Mouse (Mus musculus): Measurements from ENCODE around the gene Coro1c. TPM values are rescaled to one million over a fixed set of nuclear protein-coding genes. Genes with fewer than 3 reads are reported as not detected.

Coro1c gene
- 12.6 and 19.9 TPM in 2 replicates for polyA plus RNA-seq (2012; ENCODE audit: insufficient read depth, insufficient read length, missing spikeins)

DNA sequence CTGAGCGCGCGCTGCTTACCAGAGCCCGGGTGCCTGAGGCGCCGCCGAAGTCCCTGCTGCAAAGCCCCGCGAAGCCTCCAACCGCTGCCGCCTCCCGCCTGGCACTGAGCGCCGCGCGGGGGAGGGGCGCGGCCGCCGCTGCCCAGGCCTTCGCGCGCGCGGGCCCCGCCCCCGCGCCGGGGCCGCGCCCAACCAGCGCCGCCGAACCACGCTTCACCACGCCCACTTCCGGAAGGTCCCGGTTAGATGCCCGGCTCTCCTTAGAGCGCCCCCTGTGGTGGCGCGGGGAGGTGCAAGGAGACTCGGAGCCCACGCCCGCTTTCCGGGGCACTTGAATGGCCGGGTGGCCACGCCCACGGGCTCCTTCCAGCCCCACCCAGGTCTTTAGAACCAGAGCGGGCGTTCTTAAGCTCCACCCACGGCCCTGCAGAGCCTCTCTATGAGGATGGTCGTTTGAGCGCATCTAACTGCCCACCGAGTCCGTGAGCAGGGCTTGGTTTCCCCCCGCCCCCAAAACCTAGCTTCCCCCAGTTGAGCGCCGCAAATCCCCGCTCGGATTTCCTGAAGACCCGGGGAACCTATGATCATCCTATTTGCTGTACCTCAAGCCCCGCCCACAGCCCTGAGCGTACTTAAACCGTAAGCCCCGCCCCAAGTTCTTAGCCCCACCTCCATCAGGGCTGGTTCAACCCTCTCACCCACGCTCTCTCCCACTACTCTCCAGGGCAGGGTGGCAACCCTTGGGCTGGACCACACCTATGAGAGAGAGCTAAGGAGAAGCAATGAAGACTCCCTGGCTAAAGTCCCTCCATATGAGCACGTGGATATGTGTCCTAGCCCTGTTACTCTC, at the start of gene Coro1c:
TSS of gene Coro1c (minus strand) at position 167 of the 850 bp plus-strand sequence.
- Histone ChIP-seq H3K4me1 (ENCODE audit: control insufficient read depth, insufficient read depth, insufficient read length, low read length) (no peaks in the 10 kb centered on the region), H3K27ac (replicated peaks; ENCODE audit: low read depth, low read length) (peak within 1 kb of the TSS; percentile 81), H3K4me3 (ENCODE audit: insufficient read depth, low read depth, low read length) (peak within 1 kb of the TSS; percentile 79)

GRCm38 (mm10) chr5:113956510-113956909, 48.0 kb upstream of the Coro1c start:
- no peak overlapping the region for H3K4me3 ChIP-seq (ENCODE audit: insufficient read depth, low read depth, low read length)
- no peaks in the 10 kb centered on the region for H3K4me1 ChIP-seq (ENCODE audit: control insufficient read depth, insufficient read depth, insufficient read length, low read length)
- no peak overlapping the region for H3K27ac ChIP-seq (replicated peaks; ENCODE audit: low read depth, low read length)

DNA sequence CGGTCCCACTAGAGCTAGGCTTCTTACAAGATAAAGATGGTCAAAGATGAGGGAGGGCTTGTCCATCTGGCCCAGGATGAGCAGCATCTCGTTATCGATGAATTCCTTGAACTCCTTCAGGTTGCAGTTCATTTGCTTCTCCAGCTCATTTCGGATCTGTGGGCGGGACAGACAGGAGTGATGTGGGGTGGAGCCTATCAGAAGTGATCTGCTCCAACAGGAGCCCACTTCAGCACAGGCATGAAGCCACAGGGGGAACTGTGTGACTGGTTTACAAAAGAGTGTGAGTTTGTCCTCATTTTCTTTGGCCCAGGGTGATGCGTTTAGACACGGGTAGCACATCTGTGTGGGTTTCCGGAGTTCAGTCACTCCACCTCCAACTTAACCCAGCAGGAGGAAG, 47.1 kb upstream of the Coro1c start:
- Histone ChIP-seq H3K27ac (replicated peaks; ENCODE audit: low read depth, low read length) (no peak overlapping the region), H3K4me1 (ENCODE audit: control insufficient read depth, insufficient read depth, insufficient read length, low read length) (no peaks in the 10 kb centered on the region), H3K4me3 (ENCODE audit: insufficient read depth, low read depth, low read length) (no peak overlapping the region)

DNA sequence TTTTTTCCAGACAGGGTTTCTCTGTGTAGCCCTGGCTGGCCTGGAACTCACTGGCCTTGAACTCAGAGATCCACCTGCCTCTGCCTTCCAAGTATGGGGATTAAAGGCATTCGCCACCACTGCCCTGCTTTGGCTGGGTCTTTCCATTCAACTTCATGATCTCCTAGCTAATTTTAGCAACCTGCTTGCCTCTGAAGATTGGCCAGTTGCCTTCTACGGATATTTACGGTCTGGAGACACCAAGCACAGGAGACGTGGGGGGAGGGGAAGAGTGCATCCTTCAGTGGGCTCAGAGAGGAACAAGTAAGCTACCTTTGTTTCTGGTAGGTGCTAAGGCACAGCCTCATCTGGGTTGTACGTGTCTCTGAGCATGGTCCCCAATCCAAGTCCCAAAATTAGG, 46.7 kb upstream of the Coro1c start:
- Histone ChIP-seq H3K4me1 (ENCODE audit: control insufficient read depth, insufficient read depth, insufficient read length, low read length) (no peaks in the 10 kb centered on the region), H3K27ac (replicated peaks; ENCODE audit: low read depth, low read length) (no peak overlapping the region), H3K4me3 (ENCODE audit: insufficient read depth, low read depth, low read length) (no peak overlapping the region)

GRCm38 (mm10) chr5:113954421-113954820, 45.9 kb upstream of the Coro1c start:
- no peaks in the 10 kb centered on the region for H3K4me1 ChIP-seq (ENCODE audit: control insufficient read depth, insufficient read depth, insufficient read length, low read length)
- no peak overlapping the region for H3K4me3 ChIP-seq (ENCODE audit: insufficient read depth, low read depth, low read length)
- no peak overlapping the region for H3K27ac ChIP-seq (replicated peaks; ENCODE audit: low read depth, low read length)

DNA sequence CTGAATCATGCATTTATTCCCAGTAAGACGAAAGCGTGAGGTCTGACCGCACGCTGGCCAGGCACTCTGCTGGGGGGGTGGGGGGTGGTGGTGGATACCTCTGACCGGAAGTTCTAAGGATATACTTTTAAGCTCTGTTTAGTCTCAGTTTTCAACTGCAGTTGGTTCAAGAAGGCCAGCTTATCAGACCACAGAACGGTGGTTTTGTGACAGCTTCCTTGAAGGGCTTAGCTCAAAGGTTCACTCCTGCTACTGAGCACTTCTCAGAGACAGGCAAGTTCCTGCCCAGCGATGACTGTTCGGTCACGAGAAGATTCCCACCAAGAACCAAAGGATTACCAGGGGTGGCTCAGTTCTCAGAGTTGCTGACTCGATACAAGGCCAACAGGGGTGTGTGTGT, 44.0 kb upstream of the Coro1c start:
- Histone ChIP-seq H3K4me3 (ENCODE audit: insufficient read depth, low read depth, low read length) (no peak overlapping the region), H3K27ac (replicated peaks; ENCODE audit: low read depth, low read length) (no peak overlapping the region), H3K4me1 (ENCODE audit: control insufficient read depth, insufficient read depth, insufficient read length, low read length) (no peaks in the 10 kb centered on the region)

DNA sequence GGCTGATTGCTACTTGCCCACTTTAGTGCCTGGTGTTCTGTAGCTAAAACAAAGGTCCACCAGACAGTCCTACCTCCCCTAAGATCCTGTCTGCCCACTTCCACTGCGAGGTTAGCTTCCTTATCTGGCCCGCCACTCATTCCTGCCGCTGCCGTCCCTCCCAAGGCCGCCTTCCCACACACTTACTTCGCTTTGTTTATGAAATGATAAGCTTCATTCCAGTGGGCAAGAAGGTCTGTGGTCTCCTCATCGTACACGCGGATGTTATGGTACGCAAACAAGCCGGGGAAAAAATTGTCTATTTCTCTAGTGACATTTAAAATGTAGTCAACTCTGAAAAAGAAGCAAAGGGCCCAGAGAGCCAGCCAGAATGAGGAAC, 43.1 kb upstream of the Coro1c start:
- H3K4me3 ChIP-seq (ENCODE audit: insufficient read depth, low read depth, low read length): no peak overlapping the region
- H3K4me1 ChIP-seq (ENCODE audit: control insufficient read depth, insufficient read depth, insufficient read length, low read length): no peaks in the 10 kb centered on the region
- H3K27ac ChIP-seq (replicated peaks; ENCODE audit: low read depth, low read length): no peak overlapping the region

- Histone ChIP-seq H3K4me1 (ENCODE audit: control insufficient read depth, insufficient read depth, insufficient read length, low read length) (no peaks in the 10 kb centered on the region), H3K27ac (replicated peaks; ENCODE audit: low read depth, low read length) (no peak overlapping the region), H3K4me3 (ENCODE audit: insufficient read depth, low read depth, low read length) (no peak overlapping the region)
Measured at GRCm38 (mm10) chr5:113950786-113951692, 42.5 kb upstream of the Coro1c start.

DNA sequence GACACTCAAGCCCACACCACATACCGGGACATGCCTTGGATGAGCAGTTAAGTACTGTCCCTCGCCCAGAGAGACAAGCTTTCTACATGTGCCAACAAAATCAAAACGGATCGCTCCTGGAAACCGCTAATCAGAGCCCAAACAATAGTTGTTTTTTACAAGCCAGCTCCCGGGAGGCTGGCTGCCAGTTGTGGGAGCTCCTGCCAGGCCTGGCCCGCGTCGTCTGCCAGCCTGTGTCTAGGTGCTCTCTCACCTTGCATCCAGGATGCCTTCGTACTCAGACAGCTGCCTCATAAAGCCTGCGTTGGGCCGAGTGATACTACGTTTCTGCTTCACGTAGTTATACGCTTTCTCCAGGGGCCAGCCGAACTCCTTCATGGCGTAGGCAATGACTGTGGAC, 41.6 kb upstream of the Coro1c start:
- Histone ChIP-seq H3K4me3 (ENCODE audit: insufficient read depth, low read depth, low read length) (no peak overlapping the region), H3K4me1 (ENCODE audit: control insufficient read depth, insufficient read depth, insufficient read length, low read length) (no peaks in the 10 kb centered on the region), H3K27ac (replicated peaks; ENCODE audit: low read depth, low read length) (no peak overlapping the region)

DNA sequence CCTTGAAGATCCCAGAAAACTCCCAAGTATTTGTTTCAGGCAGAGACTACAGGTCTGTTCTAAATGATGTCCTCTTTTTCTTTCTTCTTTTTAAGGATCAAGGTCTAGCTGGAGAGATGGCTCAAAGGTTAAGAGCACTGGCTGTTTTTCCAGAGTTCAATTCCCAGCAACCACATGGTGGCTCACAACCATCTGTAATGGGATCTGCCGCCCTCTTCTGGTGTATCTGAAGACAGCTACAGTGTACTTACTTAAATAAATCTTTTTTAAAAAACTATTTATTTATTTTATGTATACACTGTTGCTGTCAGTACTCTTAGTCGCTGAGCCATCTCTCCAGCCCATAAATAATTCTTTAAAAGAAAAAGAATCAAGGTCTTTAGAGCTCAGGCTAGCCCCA, 38.7 kb upstream of the Coro1c start:
- Histone ChIP-seq H3K4me1 (ENCODE audit: control insufficient read depth, insufficient read depth, insufficient read length, low read length) (no peaks in the 10 kb centered on the region), H3K27ac (replicated peaks; ENCODE audit: low read depth, low read length) (no peak overlapping the region), H3K4me3 (ENCODE audit: insufficient read depth, low read depth, low read length) (no peak overlapping the region)

- peak overlapping the region; percentile 79 for H3K27ac ChIP-seq (replicated peaks; ENCODE audit: low read depth, low read length)
- no peaks in the 10 kb centered on the region for H3K4me1 ChIP-seq (ENCODE audit: control insufficient read depth, insufficient read depth, insufficient read length, low read length)
- no peak overlapping the region; the same call in 1 of the 2 replicates for H3K4me3 ChIP-seq (ENCODE audit: insufficient read depth, low read depth, low read length)
Measured at GRCm38 (mm10) chr5:113945126-113945525, 36.6 kb upstream of the Coro1c start.

- H3K4me3 ChIP-seq (ENCODE audit: insufficient read depth, low read depth, low read length): no peak overlapping the region
- H3K4me1 ChIP-seq (ENCODE audit: control insufficient read depth, insufficient read depth, insufficient read length, low read length): no peaks in the 10 kb centered on the region
- no peak overlapping the region for H3K27ac ChIP-seq (replicated peaks; ENCODE audit: low read depth, low read length)
Measured at GRCm38 (mm10) chr5:113943328-113943727, 34.8 kb upstream of the Coro1c start.

- H3K4me1 ChIP-seq (ENCODE audit: control insufficient read depth, insufficient read depth, insufficient read length, low read length): no peaks in the 10 kb centered on the region
- H3K27ac ChIP-seq (replicated peaks; ENCODE audit: low read depth, low read length): no peak overlapping the region
- no peak overlapping the region for H3K4me3 ChIP-seq (ENCODE audit: insufficient read depth, low read depth, low read length)
Measured at GRCm38 (mm10) chr5:113942580-113942979, 34.0 kb upstream of the Coro1c start.

GRCm38 (mm10) chr5:113939263-113939900, 30.8 kb upstream of the Coro1c start:
- H3K4me1 ChIP-seq (ENCODE audit: control insufficient read depth, insufficient read depth, insufficient read length, low read length): no peaks in the 10 kb centered on the region
- H3K27ac ChIP-seq (replicated peaks; ENCODE audit: low read depth, low read length): no peak overlapping the region
- H3K4me3 ChIP-seq (ENCODE audit: insufficient read depth, low read depth, low read length): no peak overlapping the region

DNA sequence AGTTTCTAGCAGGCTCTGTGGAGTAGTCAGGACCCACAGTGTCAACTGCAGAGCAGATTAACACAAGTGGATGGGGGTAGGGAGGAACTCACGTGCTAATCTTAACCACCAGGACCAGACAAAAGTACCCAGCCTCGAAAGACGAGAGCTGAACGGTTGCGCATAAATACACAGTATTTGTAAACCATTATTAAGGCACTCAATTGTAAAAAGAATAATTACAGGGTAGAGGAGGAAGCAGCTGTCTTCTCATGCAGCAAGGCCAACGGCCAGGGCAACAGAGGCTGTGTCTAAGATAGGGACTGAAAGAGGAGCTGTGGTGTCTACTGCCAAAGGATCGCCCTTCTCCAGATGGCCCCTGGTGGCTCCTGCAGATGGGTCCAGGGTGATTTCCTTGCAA, 29.1 kb upstream of the Coro1c start:
- Histone ChIP-seq H3K4me1 (ENCODE audit: control insufficient read depth, insufficient read depth, insufficient read length, low read length) (no peaks in the 10 kb centered on the region), H3K4me3 (ENCODE audit: insufficient read depth, low read depth, low read length) (no peak overlapping the region), H3K27ac (replicated peaks; ENCODE audit: low read depth, low read length) (no peak overlapping the region)

Data from brown adipose tissue, adult 24 weeks (tissue).